Comparison of ENCODE assay signal across 12 mouse cellular contexts in genomic region chr4:95154377-95154776, GRCm38 (mm10).
A peak's percentile ranks its signal among the peaks of the same experiment; 100 is the strongest.
DNase-seq lines count a peak whose midpoint lies in the region; ATAC-seq and TF ChIP-seq lines count a peak whose summit lies in the region.
"Had no signal": no experiment of that assay in that cellular context is flagged by ENCODE, and none has a peak within 500 bp of the region (broad histone marks: within the 10 kb centered on the region; RNA-seq: fewer than 3 reads in every experiment).

No protein-coding gene starts in this region.

- TF ChIP-seq CTCF in gastrocnemius, adult 2 months (IDR thresholded peaks at IDR 0.05), result no peak
- no peak for TF ChIP-seq CTCF in liver, postnatal 0 days (IDR thresholded peaks at IDR 0.05; ENCODE audit: low read depth)

- no peak overlapping the region for H3K9ac ChIP-seq in lung, embryonic 16.5 days (ENCODE audit: low read length)
- no peak overlapping the region for H3K9ac ChIP-seq in intestine, embryonic 16.5 days (ENCODE audit: low read depth, low read length)
- H3K9ac ChIP-seq in liver, postnatal 0 days (replicated peaks), result no peak overlapping the region
- H3K9ac ChIP-seq: embryonic facial prominence, embryonic 15.5 days; limb, embryonic 15.5 days had no signal

- peak overlapping the region; percentile 50 for H3K4me3 ChIP-seq in gastrocnemius, adult 2 months
- H3K4me3 ChIP-seq in lung, embryonic 16.5 days (ENCODE audit: low read length), result no peak overlapping the region
- no peak overlapping the region for H3K4me3 ChIP-seq in intestine, embryonic 16.5 days (ENCODE audit: low read length)
- no peak overlapping the region for H3K4me3 ChIP-seq in liver, postnatal 0 days (ENCODE audit: low read depth, low read length)
- H3K4me3 ChIP-seq: embryonic facial prominence, embryonic 15.5 days; limb, embryonic 15.5 days had no signal

- TF ChIP-seq EP300 in liver, postnatal 0 days (IDR thresholded peaks at IDR 0.05; ENCODE audit: low read depth), result no peak; the same call in 1 of the 2 replicates

- intact Hi-C loops in gastrocnemius, adult 2 months (cut with DNase I), result loop anchor here (5.0 kb wide), 1 partner anchor 57 kb away; no protein-coding TSS in a partner anchor
- intact Hi-C loops in gastrocnemius, postnatal 36 days (cut with DNase I), result loop anchor here (5.0 kb wide), 1 partner anchor 77 kb away; no protein-coding TSS in a partner anchor

- H3K9me3 ChIP-seq in lung, embryonic 16.5 days (ENCODE audit: control insufficient read depth, low read length), result no peaks in the 10 kb centered on the region
- no peaks in the 10 kb centered on the region for H3K9me3 ChIP-seq in intestine, embryonic 16.5 days (ENCODE audit: control insufficient read depth, low read length)
- no peaks in the 10 kb centered on the region for H3K9me3 ChIP-seq in liver, postnatal 0 days (ENCODE audit: low read length)
- H3K9me3 ChIP-seq: embryonic facial prominence, embryonic 15.5 days; limb, embryonic 15.5 days had no signal

- no peaks in the 10 kb centered on the region for H3K36me3 ChIP-seq in lung, embryonic 16.5 days (ENCODE audit: control insufficient read depth, insufficient read depth, low read length)
- H3K36me3 ChIP-seq in intestine, embryonic 16.5 days (ENCODE audit: control insufficient read depth, insufficient read depth, low read length), result no peaks in the 10 kb centered on the region
- H3K36me3 ChIP-seq in liver, postnatal 0 days (replicated peaks; ENCODE audit: insufficient read depth, low read length), result no peaks in the 10 kb centered on the region
- H3K36me3 ChIP-seq: embryonic facial prominence, embryonic 15.5 days; limb, embryonic 15.5 days had no signal

- H3K27me3 ChIP-seq in lung, embryonic 16.5 days (ENCODE audit: control insufficient read depth, insufficient read depth, low read depth, low read length), result no peaks in the 10 kb centered on the region
- H3K27me3 ChIP-seq in intestine, embryonic 16.5 days (replicated peaks; ENCODE audit: control insufficient read depth, insufficient read depth, low read length), result no peaks in the 10 kb centered on the region
- H3K27me3 ChIP-seq in liver, postnatal 0 days (ENCODE audit: insufficient read depth, low read length), result no peaks in the 10 kb centered on the region
- H3K27me3 ChIP-seq: embryonic facial prominence, embryonic 15.5 days; limb, embryonic 15.5 days had no signal

- 36% methylated on average over 14 of the region's 14 CpGs for WGBS in lung, embryonic 16.5 days
- 71% methylated on average over 14 of the region's 14 CpGs for WGBS in intestine, embryonic 16.5 days
- WGBS in liver, postnatal 0 days (ENCODE audit: insufficient replicate concordance), result 70% methylated on average over 14 of the region's 14 CpGs

- H3K27ac ChIP-seq in gastrocnemius, adult 2 months, result peak overlapping the region; percentile 97
- H3K27ac ChIP-seq in lung, embryonic 16.5 days (ENCODE audit: low read length), result peak overlapping the region; percentile 85
- H3K27ac ChIP-seq in intestine, embryonic 16.5 days (ENCODE audit: low read length), result peak overlapping the region; percentile 60
- peak overlapping the region; percentile 50 for H3K27ac ChIP-seq in liver, postnatal 0 days (ENCODE audit: low read depth)

- DNase-seq in gastrocnemius, adult 2 months, result peak; percentile 53
- no peak for DNase-seq in gastrocnemius, postnatal 36 days
- no peak for DNase-seq in lung, postnatal 4 days
- no peak for DNase-seq in liver, postnatal 0 days
- no peak for DNase-seq in right cerebral cortex, adult 18-20 months
- DNase-seq in layer of hippocampus, adult 11-12 months (ENCODE audit: low spot score), result no peak
- DNase-seq: B cell, adult 2 months; cerebellum, adult 18-20 months had no signal

- ATAC-seq in lung, embryonic 16.5 days (ENCODE audit: low read depth), result no peak
- ATAC-seq in intestine, embryonic 16.5 days, result 0 out of 2 replicates have a peak, but pooled peaks have one; percentile 5
- ATAC-seq in liver, postnatal 0 days, result no peak

- H3K4me1 ChIP-seq in lung, embryonic 16.5 days (replicated peaks; ENCODE audit: control insufficient read depth, insufficient read depth, low read length), result peaks cover 38% of the 10 kb centered on the region
- peaks cover 27% of the 10 kb centered on the region for H3K4me1 ChIP-seq in intestine, embryonic 16.5 days (ENCODE audit: control insufficient read depth, insufficient read depth, low read length)
- peaks cover 45% of the 10 kb centered on the region for H3K4me1 ChIP-seq in liver, postnatal 0 days (ENCODE audit: insufficient read depth)

- H3K4me2 ChIP-seq in lung, embryonic 16.5 days (ENCODE audit: low read depth, low read length), result no peak overlapping the region
- peak overlapping the region; percentile 7; the same call in 1 of the 2 replicates for H3K4me2 ChIP-seq in intestine, embryonic 16.5 days (ENCODE audit: low read depth, low read length)
- no peak overlapping the region for H3K4me2 ChIP-seq in liver, postnatal 0 days (ENCODE audit: low read depth, low read length)
- H3K4me2 ChIP-seq: embryonic facial prominence, embryonic 15.5 days; limb, embryonic 15.5 days had no signal
